Mouse (Mus musculus) layer of hippocampus, adult 18-20 months (tissue): ENCODE measurements around the gene Tjp1. TPM values are rescaled to one million over a fixed set of nuclear protein-coding genes. Genes with fewer than 3 reads are reported as not detected.
A peak's percentile ranks its signal among the peaks of the same experiment; 100 is the strongest.

Experiments
- DNase-seq, 2 experiments: peaks; one replicate each; pipeline ENCODE4 v3.0.0; 2022; ENCODE audit warnings: low spot score in 2 of 2
- long read RNA-seq: library from polyadenylated mRNA; stranded (forward); transcript quantifications from one replicate; pipeline ENCODE4 v2.0.0, GENCODE M21; 2021
- total RNA-seq, 2 experiments: library from RNA; stranded (reverse); gene quantifications; 2 replicates each; pipeline ENCODE4 v1.2.3; 2021

The Tjp1 gene
- 100 to 1,000 TPM; 128 to 151 TPM for total RNA-seq
- long read RNA-seq, partial matches to known transcripts = 3 of 10 reads
- long read RNA-seq, other reads (novel, unspliced or antisense) = 7 of 10 reads

DNA sequence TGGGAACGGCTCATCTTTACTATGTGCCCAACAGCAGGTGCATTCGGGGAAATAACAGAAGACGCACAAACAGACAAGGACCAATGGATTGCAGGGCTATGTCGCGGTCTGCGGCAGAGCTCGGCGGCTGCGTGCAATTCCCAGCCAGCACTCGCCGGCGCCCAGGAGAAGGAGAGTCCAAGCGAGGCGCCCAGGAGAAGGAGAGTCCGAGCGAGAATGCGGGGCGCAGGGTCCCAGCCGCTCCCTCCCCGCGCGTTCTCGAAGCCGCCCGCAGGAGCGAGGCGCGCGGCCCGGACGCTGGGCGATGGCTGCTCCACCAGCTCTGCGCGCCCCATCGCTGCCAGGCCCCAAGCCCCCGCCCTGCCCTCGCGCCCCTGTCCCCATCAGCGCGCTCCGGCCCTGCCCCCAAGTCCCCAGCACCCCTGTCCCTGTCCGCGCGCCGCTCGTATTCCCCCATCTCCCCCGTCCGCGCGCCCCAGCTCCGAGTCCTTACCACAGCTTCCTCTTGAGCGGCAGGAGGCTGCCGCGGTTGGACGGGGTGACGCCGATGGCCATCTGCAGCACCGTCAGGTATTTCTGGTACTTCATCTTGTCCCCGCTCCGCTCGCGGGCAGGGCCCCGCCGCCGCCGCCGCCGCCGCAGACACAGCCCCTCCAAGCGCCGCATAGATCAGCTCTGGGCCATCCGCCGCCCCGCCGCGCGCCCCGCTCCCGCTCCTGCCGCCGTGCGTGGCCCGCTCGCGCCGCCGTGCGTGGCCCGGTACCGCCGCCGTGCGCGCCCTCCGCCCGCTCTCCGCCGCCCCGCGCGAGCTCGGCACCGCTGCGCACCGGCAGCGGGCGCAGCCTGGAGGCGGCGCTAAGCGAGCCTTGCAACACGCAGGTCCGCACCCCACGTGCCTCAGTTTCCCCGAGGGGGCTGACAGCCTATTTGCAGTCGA, at the start of gene Tjp1:
Gene Tjp1 (minus strand): TSS at position 711 of the 937 bp plus-strand sequence.
- peak; percentile 41 to 67 for DNase-seq

DNA sequence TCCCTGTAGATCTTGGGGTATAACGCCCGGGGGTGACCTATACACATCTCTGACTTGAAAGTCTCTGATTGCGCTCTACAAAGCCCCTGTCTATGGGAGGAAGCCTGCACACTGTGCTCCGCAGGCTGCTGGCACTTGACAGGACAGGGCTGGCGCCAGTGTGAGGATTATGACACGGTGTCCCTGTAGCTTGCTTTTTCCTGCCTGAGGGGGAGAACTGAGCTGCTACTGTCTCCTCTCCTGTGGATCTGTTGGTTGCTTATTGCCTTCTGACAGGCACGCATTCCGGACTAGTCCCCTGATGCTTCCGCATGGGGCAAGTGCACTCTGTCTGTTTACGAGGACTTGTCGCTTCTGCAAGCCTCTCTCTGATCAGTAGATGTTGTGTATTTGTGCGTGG, 49.5 kb upstream of the Tjp1 start:
- peak in 1 of 2 experiments; percentile 36 for DNase-seq

DNA sequence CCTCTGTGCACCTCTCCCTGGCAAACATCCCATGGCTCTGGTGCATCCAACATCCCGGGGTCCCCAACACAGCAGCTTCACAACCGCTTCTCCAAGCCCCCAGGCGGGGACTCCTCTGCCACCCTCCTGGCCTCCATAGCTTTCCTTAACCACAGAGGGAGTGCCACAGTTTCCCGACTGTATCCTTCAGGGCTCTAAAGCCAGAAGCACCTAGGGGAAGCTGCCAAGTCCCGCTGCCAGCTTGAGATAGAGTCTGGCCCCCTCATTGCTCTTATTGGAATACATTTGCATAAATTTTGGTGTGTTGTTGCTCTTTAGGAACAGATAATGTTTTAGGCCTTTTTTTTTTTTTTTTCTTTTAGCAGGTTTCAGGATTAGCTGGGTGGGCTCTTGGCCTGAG, 45.1 kb upstream of the Tjp1 start:
- DNase-seq = peak in 1 of 2 experiments; percentile 54

DNA sequence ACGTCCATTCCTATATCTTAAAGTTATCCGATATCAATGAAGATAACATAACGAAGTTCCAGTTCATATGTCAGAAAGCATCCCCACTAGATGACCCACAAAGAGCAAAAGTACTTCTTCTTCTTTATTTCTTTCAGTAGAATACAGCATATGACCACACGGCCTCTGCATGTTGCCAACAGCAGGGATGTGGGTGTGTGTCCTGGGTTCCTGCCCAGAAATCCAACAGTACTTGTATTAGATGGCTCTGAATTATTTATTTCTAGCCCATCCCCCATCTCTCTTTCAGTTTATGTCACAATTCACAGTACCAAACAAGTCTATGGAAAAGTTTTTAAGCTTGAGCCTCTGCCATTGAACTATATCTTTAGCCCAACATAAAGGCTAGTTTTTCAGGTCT, 43.1 kb upstream of the Tjp1 start:
- peak; percentile 54 to 82 for DNase-seq

DNA sequence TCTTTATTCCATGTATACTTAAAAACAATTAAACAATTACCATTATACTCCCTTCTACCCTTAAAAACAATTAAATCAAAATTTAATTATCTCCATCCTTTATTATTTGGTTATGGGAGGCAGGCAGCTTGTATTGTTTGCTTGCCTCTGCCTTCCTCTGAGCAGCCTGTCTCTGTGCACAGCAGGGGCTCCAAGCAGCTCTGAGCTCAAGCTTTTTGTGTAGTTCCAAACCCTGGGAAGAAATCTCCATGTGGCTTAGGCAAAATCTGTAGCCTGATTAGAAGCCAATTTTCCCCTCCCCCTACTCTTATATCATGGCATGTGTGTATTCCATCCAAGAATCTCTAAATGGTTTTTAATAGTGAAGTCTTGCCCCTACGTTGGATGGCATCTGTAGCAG, 28.4 kb upstream of the Tjp1 start:
- no peak for DNase-seq

DNA sequence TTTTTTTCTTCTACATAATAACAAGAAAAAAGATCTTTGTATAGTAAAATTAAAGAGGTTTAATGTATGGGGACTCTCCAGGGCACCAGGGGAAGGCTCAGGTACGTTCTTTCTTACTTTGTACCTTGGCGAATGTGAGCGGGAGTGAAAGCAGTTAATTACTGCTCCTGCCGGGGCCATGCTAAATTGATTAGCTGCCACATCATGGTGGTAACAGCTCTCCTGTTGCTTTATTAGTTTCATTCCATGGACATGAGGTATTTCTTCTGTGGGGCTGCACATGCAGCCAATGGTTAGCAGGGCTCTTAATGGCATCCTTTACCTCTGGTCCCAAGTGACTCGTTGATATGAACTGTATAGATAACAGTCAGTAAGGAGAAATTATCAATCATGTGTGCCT, 18.2 kb upstream of the Tjp1 start:
- DNase-seq = no peak

DNA sequence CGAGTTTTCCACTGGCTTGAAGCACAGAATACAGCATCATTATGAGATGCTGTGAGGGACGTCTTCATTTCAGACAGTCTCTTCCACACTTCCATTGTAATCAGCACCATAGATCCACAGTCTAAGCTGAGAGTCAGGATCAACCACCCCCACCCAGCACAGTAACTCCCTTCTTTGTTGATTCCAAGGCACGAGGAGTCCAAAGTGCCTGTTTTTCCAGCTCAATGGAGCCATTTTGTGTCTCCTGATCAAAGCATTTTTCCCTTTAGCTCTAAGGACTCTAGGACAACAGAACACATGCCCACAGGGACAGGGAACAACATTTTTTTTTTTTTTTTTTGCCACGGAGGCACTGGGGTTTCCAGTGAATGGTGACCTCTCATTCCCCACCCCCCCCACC, 5.1 kb upstream of the Tjp1 start:
- DNase-seq = no peak

DNA sequence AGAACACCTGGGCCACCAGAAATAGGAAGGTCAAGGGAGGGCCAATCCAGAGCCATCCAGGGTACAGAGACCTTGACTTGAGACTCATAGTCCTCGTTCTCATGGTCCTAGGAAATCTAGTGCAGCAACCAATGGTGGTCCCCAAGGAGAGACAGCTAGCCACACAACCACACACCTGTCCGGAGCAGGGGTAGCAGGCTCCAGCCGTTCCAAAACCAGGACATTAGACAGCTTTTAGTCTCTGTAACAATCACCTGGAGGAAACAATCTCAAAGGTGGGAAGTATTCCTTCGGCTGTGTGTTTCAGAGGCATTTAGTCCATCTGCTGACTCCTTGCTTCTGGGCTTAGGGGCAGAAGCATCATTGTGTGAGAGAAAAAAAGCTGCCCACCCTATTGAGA, 4.5 kb downstream of the Tjp1 start:
- DNase-seq = no peak

DNA sequence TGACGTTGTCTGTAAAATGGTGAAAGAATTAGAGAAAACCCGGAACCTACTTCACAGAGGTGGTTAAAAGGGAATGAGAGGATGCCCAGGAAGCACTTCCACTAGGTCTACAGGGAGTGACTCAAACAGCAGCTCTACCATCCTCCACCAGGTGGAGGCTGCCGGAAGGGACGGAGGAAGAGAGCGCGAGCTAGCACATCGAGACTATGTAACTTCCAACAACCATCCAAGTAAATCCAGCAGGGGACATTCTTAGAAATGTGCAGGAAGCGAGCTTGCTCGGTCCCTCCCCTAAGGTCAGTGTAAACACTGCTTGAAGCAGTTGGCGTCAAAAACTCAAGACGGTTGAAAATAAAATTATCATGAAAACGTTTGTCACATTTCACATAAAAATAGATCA, 5.1 kb downstream of the Tjp1 start:
- no peak for DNase-seq

DNA sequence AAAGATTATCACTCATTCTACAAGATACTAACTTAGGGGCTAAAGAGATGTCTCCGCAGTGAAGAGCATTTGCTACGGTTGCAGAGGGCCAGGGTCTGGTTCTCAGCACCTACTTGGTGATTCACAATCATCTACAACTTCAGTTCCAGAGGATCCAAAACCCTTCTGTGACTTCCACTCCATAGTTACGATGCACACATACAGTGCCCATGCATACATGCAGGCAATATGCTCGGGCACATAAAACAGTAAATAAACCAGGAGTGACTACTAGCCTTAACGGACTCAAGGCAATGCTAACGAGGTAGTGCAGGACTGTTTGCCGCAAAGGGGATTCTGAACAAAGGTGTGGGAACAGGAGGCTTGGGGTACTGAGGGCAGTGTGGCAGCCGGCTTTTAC, 7.0 kb downstream of the Tjp1 start:
- DNase-seq = no peak

DNA sequence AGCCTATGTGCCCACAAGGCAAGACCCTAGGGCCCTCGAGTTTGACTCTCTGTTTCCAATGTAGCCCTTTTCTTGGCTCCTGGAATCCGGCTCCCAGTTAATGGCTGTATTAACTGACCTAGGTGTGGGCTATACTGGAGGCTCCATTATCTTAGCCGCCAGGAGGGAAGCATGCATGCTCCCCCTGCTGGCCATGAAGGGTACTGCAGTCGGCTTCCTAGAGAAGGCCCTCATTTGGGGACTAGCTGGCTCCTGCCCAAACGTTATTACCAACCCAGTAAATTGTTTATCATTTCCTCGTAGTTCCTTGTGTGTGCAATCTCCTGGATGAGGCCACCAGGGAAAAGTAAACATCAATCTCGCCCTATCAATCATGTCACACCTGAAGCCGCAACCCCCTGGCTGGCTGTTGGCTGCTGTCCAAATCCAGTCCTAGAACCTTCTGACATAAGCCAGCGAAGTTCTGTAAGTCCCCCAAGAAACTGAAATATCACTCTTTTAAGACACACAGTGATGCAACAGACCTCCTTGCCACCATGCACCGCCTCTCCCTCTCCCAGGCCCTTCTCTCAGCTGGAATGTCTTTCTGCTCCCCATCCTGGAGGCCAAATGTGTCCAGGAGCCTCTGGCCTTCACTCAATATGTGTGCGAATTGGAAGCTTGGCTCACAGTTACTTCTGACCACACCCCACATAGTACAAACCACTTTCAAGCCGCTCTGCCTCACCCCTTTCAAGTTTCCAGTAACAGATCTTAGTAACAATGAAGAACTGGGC, 7.6 kb downstream of the Tjp1 start:
- DNase-seq = peak in 1 of 2 experiments; percentile 72

DNA sequence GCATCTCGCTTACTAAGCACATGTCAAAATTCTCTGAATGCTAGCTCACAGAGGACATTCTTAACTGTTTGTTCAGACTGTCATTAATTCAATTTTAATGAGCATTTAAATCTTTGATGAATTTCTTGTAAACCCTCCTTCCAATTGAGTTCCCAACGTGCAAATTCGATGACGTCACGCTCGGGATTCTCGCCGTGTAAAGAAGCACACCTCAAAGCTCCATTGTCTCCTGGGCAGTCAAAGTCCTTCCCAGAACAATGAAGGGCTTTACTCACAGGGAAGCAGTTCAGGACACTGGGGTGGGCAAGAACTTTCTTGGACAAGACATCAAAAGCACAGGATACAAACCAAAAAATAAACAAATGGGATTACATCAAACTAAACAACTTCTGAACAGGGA, 10.7 kb downstream of the Tjp1 start:
- DNase-seq = no peak

DNA sequence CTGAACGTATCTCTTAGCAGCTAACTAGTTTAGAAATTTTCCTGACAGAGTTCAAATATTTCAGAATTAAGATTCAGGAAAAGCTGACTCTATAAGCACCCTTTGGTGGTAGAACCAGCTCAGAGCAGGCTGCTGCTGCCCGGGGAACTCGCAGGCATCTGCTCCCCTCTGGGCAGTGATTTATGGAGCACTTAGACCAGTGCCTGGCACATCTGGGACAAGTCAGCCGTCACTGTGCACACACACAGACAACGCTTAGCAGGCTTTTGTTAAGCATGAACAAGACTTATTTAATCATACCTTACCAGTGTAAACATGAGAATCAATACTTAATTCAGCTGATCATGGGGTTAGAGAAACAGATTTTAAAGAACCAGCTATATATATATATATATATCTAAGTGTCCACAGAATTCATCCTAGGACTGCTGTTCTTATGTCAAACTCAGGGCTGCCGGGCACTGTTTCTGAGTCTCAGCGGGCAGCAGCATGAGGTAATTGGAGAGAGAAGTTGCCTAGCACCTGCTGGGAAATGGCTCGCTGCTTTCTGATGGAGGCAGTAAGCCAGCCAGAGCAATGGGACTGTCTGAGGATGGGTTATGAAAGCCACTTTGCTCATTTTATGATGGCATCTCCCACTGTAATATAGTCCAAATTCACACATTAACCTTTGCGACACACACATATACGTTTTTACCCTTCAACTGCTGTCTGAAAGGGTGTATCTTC, 14.0 kb downstream of the Tjp1 start:
- no peak for DNase-seq

DNA sequence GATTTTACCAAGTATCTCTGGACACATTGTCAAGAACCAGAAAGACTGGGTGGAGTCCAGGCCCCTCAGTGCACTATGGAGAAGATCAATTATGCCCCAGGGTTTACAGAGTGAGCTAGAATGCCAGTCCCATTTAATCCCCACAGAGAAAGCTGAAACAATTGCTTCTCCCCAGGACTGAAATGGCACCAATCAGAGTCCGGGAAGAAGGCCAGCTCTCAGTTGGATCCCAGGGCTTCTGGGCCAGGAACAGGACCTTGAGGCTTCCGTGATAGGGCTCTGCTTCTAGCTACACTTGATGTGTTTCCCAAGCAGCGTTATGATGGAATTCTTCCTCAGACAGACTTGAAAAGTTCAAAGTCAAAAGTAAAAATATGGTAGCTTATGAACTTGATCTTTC, 18.2 kb downstream of the Tjp1 start:
- DNase-seq = peak in 1 of 2 experiments; percentile 67

DNA sequence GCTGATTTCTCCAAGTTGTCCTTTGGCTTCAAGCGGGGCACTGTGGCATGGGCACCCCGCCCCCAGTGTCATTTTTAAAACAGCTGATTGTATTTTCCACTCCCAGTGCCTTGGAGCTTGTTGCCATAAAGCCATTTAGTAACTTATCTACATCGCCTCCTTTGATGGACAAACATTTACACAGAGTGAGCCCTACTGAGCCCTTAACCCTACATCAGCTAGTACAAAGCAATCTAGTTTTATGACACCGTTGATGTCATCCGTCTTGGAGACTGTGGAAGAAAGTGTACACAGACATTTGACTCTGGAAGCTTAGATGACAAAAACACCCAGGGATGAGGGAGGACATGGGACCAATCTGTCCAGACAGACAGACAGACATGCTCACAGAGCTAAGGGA, 20.2 kb downstream of the Tjp1 start:
- no peak for DNase-seq

DNA sequence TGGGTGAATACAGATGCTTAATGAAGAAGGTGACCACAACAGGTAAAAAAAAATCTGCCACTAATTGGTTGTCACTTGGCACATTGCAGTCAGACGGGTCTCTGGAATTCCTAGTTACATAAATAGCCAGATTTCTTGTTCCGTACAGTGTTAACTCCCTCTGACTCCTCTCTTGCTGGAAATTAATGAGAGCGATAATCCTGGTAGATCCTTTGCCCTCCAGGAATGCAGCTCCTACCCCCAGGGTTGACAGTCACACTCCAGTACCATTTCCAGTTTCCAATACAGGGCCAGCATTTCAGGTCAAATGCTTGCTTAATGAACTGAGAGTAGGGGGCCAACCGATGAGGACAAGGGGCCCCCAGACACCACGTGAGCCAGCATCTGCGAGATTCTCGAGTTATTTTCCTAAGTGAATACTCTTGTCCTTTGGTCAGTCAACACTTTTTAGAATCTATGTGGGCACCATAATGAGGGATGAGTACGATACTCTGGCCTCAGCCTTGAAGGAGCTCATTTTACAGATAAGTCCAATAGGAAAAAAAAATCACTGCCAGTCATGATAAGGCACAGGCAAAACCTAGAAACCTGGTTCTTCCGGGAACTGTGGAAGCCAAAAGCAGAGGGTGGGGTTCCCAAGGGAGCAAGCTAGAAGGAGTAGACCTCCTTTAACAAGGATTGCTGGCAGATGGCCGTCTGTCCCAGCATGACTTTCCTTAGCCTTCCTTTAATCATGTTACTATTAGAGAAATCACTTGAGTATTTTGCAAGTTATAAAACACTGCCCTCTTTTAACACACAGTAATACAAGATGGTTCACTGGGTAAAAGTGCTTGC, 24.9 kb downstream of the Tjp1 start:
- no peak for DNase-seq

DNA sequence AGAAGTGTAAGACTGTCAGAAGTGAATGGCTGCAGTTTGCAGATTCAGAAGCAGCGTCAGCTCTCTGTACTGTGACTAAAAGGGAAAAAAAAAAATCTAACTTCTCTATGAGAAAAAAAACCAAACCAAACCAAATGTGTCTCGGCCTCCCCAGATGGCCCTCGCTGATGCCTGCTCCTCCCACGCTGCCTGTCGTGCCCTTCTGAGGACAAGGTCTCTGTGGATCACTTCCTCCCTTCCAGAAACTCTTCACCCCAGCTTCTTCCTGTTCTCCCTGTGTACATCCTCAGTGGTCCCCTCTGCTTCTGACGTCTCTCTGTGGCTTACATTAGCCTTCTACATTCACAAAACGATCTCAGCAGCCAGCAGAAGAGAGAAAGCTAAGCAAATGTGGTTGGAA, 26.8 kb downstream of the Tjp1 start:
- DNase-seq = peak in 1 of 2 experiments; percentile 48

DNA sequence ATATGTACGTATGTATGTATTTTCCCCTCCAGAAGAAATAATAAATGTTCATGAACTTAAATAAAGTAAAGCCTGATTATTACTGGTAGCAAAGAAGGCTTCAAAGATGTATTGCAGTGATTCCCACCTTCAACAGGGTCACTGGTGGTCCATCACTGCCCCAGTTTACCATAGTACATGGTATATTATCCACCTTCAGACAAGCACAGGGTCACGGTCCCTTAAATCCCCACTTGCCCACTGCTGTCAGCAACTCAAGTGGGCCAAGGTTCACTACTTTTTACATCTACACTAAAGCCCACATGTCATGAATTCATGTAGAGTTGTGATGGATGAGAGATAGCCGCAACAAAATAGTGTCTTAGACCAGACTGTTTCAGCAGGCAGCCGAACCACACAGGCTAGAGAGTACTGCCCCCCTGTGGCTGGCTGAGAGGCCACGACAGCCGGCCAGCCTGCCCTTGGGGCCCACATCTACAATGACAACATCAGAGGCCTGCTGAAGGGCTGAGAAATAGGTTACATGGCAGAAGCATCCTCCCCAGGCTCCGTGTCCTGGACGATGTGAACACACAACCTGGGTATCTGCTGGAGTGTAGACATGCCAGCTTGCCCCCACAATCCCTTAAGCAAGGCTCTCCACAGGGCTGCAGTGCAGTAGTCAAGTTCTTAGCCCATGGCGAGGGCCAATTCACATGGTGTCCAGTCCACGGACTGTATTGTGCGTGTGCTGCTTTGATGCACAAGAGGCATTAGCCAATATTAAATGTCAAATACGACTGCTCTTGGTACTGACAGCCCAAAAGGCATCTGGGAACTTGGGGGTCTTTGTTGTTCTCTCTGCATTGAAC, 29.6 kb downstream of the Tjp1 start:
- DNase-seq = peak; percentile 47 to 78

DNA sequence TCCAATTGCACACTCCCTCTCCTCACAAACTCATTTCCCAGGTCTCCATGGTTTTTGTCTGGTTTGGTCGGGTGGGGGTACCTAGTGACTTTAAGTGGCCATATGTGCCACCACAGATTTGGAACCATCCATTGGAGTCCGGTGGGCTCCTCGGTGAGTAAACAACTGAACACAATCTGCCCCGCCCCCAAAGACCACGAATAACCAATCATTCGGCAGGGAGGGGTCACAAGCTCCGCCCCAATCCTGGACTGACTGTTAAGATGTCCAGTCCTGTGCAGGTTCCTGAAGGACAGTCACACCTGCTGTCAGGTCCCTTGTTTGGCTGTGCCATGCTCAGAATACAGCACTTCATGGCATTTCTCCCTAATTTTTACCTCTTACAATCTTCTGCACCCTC, 37.1 kb downstream of the Tjp1 start:
- DNase-seq = no peak

DNA sequence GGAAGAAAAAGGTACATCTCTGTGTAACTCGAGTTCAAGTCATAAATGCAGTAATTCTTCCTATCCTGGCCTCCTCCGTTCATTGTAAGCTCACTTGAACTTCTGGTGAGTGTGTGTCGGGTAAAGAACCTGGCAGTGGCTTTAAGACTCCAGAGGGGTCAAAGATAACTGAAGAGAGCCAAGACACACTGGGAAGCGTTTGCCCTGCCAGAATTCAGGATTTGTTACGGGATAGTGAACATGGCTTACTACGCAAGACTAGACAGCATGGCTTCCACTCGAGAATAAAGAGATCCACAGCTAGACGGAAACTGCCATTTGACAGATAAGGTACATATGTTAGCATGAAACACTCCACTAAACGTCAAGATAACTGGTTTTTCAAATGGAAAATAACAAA, 37.8 kb downstream of the Tjp1 start:
- DNase-seq = no peak
